Mouse (Mus musculus): ENCODE data around the gene Tgfbr3l.

DNA sequence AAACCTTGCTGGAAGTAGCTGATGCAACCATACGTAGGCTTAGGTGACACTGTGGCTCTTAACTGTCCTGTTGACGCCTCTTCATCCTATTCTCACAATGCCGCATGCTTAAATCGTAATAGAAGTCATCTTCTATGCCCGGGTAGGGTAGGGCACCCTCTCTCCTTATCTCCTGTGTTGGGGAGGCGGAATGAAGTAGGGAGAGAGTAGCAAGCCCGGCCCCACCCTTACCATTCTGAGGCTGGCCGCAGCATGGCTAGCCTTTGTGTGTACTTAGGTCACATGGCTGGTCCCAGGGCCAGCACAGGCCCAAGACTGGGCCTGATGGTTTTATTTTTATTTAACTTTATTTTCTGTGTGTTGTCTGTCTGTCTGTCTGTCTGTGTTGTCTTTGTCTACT is 773 bp upstream of the Tgfbr3l start:
- no peak for TF ChIP-seq CTCF (conservative IDR thresholded peaks at IDR 0.05; ENCODE audit: low read length)
- no peak for TF ChIP-seq POU5F1 (IDR thresholded peaks at IDR 0.05; ENCODE audit: borderline replicate concordance, low read length)
